Mouse (Mus musculus) skeletal muscle tissue, adult 2 months (tissue): ENCODE measurements around the gene Ears2.

Experiments used
- DNase-seq: peaks from one replicate; pipeline ENCODE4 v3.0.0-alpha.2; 2012; ENCODE audit warnings: low read depth, low spot score

Ears2 gene

DNA sequence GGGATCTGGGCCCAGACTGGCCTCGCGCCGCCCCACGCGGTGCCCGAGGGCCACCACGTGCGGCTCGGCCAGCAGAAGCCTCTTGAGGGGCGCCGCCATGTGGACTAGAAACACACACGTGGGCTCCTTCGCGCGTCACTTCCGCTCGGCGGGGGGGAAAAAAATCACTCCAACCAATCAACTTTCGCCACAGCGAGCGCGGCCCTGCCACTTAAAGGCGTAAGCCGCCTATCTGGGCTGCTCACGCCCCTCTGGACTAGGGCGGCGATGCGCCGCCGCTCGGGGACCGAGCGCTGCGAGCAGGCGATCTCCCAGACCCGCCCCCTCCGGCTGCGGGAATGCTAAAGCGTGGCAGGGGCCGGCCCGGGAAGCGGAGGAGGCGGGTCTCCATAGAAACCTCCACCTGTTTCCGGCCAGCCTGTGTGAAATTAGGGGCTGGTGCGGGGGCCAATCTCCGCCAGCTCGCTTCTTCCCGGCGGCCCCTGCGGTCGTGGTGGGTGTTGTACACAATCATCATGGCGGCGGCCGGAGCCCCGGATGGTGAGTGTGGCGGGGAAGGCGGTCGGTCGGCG is at the start of gene Ears2, which contains the start of gene Ubfd1:
TSS of gene Ears2 (minus strand) at position 319 of the 572 bp plus-strand sequence.
TSS of gene Ubfd1 (plus strand) at position 231 of the 572 bp plus-strand sequence.
- peak; percentile 93 for DNase-seq

DNA sequence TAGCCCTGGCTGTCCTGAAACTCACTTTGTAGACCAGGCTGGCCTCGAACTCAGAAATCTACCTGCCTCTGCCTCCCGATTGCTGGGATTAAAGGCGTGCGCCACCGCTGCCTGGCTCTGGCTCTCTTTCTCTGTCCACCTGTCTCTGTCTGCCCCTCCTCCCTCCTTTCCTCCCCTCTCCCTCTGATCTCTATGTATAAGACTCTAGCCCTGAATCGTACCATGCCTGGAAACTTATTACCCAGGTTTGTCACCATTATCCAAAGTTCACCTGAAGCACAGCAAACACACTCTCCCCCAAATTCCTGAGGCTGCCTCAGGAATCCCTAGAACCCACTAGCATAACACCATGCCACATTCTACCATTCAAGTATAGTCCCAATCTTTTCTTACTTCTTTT is 41.1 kb upstream of the Ears2 start:
- DNase-seq = no peak

DNA sequence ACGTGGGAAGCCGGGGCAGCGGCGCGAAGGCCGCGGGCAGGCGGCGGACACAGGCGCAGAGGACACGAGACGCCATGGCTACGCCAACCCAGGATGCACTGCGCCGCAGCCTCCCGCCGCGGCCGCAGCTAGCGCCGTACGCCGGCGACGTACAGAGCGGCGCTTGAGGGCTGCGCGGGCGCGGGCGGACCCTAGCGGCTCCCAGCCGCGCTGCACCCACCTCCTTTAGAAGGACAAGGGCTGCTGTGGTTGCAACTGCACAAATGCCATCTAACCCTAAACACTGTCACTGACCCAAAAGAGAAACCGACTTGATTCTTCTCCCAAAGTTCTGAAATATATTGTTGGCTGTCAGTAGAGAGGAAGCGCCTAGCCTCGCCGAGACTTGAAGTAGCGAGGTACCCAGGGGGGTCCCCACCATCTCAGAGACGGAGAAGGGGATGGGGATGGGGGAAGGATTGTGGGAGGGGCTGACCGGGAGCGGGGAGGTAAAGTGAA is 34.7 kb upstream of the Ears2 start, which contains the start of gene Ndufab1:
TSS of gene Ndufab1 (minus strand) at position 140 of the 498 bp plus-strand sequence.
- peak; percentile 87 for DNase-seq

DNA sequence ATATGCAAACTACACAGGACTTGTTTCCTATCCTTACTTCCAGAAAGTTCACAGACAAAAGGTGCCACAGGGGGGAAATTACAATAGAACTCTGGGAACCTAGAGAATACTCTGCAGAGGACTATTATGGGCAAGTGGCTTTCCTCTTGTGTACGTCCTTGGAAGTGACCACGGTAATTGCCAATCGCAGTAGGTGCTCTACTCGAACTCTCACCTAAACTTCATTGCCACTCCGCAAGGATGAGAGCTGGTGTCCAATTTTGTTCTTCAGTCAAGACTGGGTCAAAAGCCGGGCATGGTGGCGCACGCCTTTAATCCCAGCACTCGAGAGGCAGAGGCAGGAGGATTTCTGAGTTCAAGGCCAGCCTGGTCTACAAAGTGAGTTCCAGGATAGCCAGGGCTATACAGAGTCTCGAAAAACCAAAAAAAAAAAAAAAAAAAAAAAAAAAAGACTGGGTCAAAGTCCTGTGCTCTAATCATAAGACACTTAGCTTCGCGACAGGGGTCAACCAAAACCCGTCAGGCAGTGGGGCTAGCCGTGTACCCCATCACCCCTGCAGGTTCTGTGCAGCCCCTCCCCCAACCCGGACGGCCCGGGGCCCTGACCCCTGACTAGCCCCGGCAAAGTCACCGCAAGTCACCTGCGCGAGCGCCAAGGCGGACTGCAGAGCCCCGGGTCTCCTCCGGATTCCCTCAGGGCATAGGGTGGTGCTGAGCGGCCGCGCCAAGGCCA is 34.1 kb upstream of the Ears2 start:
- peak; percentile 19 for DNase-seq

DNA sequence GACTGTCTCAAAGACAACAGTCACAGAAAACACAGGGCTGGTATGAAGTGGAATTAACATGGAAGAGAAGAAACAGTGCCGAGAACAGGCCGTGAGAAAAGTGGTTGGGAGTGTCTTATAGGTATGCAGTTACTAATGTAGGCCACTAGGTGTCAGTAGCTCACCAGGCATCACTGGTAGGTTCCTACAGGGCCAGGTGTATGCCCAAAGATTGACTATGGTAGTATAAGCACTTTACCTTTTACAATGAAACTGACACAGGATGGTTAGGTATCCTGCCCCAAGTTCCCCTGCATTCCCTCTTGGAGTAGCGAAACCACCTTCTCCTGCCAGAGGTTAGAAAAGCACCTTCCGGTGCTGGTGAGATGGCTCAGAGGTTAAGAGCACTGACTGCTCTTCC is 32.2 kb upstream of the Ears2 start:
- DNase-seq = peak; percentile 40

DNA sequence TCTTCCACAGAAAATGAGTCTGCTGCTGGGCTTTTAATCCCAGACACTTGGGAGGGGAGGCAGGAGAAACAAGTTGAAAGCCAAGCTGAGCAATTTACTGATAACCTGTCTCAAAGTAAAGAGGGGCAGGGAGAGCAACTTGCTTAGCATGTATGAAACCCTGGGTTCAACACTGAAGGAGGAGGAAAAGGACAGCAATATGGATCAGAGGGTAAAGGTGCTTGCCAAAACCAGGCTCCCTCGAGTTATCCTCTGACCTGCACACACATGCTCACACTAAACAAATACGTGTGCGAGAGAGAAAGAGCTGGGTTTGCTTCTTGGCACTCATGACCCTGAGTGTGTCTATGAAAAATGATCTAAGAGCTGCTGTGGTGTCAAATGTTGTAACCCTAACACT is 30.9 kb upstream of the Ears2 start:
- no peak for DNase-seq

DNA sequence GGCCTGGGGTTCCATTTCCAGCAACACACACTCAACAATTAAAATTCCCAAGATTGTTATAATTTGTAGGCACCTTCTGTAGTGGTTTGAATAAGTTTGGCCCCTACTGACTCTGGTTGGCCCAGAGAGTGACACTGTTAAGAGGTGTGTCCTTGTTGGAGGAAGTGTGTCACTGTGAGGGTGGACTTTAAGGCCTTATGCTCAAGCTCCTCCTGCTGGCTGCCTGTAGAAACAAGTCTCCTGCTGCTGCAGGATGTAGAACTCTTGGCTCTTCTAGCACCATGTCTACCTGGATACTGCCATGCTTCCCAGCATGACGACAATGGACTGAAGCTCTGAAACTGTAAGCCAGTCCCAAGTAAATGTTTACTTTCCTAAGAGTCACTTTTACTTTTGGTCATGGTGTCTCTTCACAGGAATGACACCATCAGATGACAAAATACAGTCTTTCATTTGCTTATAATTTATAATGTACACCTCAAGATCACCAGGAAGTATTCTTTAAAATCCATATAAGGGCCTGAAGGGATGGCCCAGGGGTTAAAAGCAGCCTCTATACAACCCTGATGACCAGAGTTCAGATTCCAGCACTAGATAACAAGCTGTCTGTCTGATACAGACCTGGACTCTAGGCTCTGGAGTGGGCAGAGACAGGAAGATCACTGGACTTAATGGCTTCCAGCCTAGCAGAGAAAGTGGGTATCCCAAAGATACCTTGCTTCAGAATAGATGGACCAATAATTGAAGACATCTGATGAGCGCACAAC is 27.7 kb upstream of the Ears2 start:
- no peak for DNase-seq

DNA sequence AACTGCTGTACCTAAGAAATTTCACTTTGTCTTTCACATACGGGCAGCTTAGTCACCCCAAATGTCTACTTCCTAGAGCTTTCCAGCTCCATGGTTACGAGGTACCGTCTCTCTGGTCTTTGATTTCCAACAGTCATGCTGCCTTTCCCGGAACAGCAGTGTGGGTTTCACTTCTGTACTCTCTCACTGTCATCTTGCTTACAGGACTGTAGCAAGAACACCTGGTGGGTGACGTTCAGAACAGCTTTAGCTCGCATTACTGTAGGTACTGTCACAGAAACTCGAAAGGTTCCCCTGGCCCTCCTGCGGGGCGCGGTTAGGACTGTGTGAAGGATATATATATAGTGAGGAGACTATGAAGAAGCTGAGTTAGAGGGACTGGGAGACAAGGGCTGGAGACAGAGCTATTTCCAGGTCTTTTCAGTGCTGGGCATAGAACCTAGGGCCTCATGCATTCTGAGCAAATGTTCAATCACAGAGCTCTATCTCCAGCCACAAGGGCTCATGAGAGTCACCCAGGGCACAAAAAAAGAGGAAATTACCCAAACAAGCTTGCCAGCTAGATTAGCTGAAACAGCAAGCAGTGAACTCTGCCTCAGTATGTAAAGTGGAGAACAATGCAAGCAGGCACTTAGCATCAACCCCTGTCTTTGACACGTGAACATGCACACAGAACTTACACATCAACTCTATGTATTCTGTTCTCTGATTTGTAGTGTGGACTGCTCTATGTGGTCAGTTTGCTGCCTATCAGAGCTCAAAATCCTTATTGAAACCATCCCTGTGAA is 20.3 kb upstream of the Ears2 start:
- no peak for DNase-seq

DNA sequence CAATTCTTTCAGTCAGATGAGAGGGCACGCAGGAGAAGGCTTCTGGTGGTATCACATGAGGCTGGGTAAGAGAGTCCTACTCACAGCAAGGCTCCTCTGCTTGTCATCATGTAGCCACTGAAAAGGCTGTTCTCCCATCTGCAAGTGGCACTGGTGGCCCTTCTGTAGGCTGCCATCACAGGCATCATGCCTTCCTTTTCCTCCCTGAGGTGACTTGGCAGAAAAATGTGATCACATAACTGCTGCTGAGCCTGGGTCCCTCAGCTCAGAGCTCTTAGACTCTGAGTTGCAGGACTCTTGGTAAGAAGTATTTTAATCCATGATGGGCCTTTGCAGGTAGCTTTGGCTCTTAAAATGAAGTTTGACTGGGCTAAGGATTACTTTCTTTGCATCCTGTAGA is 14.0 kb upstream of the Ears2 start:
- DNase-seq = no peak

DNA sequence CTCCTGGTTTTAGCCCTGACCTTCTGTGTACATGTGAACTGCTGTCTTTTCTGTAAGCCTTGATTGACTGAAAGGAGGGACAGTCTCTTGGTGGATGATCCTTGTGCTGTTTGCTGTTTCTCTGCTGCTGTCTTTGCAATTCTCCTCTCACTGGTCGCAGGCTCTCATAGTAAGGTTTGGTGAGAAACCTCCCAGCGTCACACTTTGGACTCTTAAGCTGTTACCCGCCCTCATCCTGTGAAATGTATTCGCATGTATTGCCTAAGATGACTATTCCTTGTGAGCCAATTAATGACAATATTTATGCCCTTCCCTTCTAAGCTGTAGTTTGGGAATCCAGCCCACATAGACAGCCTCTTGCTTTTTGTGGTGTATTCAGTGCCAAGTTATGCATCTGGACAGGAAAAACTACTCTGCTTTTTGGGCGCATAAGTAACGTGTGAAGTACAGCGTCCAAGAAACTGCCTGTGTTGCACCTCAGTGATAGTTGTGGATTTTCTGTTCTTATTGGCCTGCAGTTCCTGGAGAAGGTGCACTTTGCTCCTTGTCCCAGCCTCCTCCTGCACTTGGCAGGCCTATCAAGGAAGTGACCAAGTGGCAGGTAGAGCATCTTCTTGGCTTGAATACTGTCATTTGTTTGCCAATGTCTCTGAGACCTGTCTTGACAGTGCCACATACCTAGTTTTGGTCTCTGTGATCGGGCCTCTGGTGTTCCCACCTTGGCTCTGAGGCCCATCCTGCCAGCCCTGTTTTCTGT is 12.9 kb upstream of the Ears2 start:
- no peak for DNase-seq

DNA sequence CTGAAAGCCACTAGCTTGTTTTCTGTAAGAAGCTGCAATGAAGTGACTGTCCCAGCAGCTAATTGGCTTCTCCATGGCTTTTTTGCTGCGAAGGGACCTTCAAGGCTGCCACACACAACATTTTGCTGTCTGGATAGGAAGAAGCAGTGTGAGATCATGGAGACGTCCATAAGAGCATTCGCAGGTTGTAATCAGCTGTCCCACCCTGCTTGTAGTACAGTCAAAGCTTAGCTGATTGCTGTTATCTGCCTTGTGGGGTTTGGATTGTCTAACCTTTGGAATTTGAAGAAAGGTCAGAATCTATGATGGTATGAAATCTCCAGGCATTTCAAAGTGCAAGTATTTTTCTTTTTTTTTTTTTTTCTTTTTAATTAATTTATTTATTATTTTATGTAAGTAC is 7.3 kb upstream of the Ears2 start:
- DNase-seq = no peak

DNA sequence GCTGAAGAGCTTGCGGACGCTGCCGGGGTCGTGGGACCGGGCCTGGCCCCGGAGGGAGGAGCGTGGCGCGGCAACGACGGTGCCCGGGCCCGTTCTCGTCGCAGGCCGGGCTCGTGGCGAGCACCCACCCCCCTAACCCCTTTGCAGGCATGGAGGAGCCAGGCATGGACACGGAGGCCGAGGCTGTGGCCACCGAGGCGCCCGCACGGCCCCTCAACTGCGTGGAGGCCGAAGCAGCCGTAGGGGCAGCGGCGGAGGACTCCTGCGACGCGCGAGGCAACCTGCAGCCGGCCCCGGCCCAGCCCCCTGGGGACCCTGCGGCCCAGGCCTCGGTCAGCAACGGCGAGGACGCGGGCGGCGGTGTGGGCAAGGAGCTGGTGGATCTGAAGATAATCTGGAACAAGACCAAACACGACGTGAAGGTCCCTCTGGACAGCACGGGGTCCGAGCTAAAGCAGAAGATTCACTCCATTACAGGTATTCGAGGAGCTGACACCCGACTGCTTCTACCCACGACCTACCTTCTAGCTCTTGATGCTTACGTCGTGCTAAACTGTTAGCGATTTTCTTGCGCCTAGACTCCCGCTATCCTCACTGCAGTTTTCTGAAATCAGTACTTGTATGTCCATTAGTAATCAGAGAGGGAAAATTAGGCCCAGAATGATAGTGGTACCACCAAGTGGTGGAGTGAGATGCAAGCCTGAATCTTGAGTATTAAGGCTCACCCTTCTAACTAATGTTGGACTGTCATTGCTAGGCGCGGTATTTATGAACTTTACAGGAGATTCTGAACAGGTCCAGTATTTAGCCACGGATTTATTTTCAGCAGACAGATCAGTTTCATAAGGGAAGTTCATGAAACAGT is 686 bp upstream of the Ears2 start:
- no peak for DNase-seq

DNA sequence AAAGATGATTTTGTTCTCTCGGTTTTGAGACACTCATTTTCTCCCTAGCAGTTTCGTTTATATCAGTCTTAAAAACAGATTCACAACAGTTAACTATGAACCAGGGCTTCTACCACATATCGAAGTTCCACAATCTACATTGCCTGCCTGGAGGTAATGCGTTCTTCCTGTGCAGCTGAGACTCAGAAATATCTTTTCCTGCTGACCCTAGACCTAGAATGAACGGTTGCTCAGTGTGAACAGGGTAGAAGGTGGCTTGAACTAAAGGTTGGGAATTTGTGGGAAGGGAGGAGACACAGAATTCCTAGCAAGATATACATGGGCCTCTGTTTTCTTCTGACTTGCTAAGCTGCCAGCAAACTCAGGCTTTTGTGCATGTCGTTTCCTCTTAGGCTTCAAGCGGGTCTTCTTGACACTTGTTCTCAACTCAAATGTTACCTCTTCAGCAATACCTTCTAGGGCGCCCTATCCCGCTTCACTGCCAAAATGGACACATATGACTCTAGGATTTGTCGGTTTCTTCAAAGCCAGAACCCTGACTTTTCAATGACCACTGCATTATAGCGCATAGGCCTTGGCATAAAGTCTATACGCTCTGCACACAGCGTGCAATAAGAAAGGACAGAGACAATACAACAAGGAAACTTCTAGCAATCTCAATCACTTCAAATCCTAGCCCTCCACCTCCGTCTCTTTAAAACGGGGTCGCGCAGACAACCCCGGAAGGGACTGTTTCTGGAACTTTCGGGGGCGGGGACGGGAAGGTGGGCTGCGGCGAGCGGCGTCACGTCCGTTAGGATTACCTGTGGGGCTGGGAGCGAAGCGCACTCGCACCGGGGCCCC is 740 bp downstream of the Ears2 start:
- no peak for DNase-seq

DNA sequence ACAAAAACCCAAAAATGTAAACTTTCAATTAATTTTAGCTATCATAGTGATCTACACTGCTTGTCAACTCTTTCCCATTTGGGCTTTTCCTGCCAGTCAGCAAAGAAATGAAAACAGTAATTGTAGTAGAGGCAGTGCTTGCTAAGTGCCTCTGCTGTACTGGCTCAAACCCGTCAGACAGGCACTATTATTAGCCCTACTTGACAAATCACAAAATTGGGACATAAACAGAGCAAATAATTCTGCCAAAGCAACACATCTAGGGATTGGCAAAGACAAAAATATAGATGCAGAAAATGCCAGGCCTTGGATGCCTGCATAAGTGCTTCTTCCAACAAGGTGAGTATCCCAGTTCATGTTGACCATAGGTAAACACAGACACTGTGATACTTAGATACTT is 1.4 kb downstream of the Ears2 start:
- no peak for DNase-seq

DNA sequence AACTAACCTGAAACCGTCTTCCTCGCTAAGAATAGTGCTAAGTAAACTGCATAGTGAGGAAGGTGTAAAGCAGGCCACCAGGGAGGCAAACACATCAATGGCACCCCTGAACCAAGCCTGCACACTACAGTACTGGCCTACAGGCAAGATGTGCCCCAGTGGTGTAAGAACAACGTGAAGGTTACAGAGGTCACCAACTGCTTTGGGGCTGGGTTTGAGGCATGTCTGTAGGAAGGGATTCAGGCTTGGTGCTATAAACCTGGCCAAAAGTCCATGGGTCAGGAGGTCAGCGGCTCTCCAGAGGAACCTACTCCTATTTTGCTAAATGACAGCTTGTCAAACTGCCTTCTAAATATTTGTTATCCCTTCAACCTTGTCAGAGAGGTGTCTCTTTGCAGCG is 10.4 kb downstream of the Ears2 start:
- DNase-seq = no peak

DNA sequence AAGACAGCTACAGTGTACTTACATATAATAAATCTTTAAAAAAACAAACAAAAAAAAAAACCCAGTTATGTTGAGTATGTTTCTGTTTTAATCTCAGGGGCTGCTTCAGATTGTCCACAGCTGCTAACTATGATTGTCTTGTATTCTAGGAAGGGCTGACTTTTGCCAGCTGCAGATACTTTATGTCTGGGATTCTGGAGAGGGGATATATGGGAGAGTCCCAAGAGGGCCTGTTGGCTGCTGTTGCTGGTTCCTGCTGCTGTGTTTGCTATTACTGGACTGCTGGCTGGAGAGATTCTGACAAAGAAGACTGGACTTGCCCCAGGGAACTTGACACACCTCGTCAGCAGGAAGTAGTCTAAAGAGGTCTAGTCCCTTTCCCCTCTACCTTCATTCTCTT is 16.2 kb downstream of the Ears2 start:
- DNase-seq = peak; percentile 14

DNA sequence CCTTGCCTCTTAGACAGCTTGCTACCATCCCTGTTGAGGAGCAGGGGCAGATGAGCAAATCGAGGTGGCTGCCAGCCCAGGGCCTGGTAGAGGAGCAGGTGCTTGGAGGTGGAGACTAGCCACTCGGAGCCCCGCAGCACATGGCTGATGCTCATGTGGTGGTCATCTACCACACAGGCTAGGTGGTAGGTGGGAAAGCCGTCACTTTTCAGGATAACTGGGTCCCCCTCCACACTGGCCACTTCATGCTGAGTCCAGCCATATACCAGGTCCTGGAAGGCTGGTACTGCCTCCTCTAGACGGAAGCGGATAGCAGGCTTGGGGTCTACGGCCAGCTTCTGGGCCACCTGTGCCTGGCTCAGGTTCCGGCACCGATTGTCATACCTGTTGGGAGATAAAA is 18.9 kb downstream of the Ears2 start:
- no peak for DNase-seq

DNA sequence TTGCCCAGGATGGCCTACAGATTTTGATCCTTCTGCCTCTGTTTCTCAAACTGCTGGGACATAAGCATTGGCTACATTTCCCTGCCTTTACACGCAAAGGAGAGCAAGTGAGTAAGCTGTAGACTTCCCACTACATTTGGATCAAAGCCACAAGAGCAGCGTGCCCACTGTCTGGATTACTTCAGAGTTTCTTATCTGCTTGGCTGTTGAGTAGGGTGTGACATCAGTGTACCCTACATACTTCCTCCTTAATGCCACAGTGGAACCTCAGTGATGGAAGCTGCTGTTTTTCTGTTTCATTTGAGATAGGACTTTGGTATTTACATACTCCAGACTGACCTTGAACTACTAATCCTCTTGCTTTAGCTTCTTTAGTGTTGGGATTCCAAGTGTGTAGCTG is 20.2 kb downstream of the Ears2 start:
- no peak for DNase-seq

DNA sequence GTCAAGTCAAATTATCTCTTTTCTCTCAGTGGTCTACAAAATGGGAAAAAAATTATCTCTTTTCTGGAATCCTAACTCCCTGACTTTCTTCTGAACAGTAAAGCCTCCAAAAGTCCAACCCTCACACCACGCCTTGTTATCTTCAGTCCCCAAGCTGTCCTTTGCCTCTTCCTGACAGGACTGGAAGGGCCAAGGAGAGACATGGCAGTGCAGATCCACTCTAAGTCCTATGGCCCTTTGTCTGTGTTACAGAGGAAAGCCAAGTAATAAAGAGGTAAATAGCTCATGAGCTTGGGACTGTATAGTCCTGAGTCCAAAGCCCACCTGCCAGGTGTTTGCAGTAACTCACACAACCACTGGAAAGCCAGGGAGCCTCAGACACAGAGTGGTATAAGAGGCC is 21.4 kb downstream of the Ears2 start:
- no peak for DNase-seq
